Mouse (Mus musculus): ENCODE results near the gene Gne.
"Not testable (repeated sequence)": the region's sequence is repeated elsewhere in the genome, so short reads cannot be mapped to it uniquely, and the experiment has no call there.

Gene Gne

DNA sequence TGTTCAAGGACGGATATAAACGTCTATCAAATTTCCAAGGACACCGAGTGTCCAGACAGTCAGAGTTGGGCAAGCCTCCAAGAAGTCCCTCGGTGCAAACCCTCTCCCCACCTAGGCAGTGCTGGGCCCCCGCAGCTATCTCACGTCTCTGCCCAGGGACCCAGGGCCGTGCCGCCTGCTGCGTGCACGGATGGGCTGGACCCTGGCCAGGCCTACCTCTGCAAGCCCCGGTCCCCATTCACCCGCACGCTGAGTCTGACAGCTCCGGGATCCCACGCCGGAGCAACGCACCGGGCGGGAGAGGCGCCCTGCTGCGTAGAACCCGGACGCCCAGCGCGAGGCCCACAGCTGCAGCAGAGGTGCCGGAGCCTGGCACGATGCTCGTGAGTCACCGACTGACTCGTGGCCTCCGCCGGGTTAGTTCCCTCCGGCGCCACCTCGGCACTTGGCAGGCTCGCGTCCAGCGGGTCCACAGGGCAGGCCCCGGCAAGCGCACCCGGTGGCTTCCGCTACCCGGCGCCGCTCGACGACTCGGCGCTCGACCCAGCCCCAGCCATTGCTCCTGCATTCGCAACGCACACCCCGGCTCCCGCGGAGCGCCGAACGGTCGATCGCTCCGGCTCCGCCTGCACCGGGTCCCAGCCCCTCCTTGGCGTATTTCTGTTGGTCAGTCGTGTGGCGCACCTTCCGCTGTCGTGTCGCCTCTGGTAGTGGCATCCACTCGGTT lies 11.7 kb downstream of the Gne start:
- peak; percentile 91 for DNase-seq

DNA sequence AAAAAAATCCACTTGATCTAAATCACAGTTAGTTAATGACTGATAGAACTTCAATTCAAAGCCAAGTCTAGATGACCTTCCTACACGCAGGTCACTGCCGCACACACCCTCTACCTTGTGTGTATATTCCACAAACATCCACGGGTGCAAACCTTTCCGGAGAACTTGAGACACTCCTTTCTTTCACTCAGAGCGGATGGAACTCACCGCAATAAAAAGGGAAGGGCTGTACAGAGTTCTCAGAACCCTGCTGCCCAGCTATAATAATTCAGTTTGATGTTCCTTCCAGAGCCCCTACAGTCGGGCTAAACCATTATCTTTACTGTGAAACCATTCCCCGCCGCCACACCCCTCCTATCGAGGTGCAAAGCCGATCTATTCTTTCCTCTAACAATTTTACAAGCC lies 12.2 kb downstream of the Gne start:
- no peak for DNase-seq

DNA sequence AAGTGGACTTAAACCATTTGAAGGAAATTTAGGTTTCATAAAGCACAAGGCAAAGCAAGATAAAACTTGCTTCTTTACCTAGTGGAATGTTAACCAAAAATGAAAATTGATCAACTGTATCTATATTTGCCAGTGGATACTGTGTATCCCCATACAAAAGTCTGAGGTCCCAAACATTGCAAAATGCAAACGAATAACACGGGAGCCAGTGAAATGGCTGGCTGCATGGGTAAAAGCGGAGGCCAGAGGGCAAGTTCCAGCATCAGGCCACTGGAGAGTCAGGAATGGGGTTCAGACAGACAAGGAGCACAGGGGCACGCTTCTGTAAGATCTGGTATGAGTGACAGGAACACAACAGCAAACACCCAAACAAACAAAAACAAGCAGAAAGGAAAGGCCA lies 13.3 kb downstream of the Gne start:
- DNase-seq, result no peak

DNA sequence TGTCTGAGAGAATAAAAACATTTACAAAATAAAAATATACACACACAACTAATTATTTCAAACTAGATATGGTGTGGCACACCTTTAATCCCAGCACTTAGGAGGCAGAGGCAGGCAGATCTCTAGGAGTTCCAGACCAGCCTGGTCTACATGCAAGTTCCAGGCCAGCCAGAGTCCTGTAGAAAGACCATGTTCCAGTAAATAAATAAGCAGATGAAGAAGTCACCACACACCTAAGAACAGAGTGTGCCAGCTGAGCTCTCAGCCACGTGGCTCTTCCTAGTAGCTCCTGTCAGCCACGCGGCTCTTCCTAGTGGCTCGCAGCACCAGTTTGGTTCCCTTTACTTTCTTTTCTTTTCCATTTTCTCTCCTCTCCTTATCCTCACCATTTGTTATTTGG lies 14.6 kb downstream of the Gne start:
- DNase-seq, result no peak

DNA sequence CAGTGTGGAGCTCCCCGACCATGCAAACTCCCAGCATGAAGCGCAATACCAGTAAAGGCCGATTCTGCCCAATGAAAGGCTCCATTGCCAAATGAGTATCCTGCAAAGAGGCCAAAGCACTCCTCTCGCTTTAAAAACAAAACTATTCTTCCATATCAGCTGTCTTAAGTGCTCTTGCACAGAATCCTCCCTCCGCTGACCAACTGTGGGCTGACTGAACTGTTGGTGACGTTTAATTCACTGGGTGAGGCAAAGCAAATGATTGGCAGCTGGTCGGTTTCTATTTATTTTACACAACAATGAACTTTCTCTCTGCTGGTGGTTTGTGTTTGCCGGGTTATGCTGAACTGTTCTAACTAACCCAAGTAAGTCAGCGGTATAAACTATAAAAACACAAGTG lies 15.2 kb downstream of the Gne start:
- no peak for DNase-seq

DNA sequence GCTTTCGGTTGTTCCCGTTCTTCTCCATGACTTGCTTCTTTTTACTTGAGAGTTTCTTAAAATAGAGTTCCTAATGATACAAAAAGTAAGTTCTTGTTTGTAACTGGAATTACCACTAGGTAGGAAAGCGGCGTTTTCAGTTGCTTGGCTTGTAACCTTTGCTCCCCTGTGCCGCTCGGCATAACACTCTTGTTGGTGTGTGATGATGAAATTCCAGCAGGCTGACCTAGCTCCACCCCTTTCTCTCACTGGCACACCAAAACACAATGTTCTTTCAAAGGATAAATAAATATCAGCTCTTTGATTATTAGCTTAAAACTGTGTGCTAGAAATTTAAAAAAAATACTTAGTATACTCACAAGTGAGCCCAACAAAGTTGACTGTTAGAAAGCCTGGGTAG lies 17.1 kb downstream of the Gne start:
- no peak for DNase-seq

DNA sequence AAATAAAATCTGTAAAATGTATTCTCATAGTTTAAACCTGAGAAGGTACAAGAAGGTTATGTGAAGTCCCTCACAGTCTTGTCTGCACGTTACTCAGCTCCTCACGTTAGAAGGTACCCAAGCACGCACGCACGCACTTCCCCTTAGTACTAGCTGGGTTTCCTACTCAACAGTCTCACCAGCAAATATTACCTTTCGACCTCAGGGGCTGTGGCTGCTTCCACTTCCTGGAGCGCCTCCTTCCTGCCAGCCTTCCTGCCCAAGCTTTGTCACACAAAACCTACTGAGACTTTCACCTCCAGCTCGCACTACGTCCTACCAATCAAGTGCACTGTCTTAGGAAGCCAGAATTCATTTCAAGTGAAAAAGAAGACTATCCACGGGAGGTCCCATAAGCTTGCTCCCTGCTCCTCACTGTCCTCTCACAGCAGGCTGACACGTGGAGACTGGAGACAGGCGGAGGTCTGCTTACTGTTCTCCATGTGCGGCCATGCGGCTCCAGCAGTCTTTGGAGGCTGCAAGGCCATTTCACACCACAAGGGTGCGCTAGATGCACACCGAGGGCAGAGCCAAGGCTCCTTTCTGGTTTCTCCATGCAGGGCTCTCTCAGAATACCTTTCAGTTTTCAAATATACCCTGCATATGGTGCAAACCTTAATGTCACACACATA lies 18.5 kb downstream of the Gne start:
- DNase-seq, result peak; percentile 70

DNA sequence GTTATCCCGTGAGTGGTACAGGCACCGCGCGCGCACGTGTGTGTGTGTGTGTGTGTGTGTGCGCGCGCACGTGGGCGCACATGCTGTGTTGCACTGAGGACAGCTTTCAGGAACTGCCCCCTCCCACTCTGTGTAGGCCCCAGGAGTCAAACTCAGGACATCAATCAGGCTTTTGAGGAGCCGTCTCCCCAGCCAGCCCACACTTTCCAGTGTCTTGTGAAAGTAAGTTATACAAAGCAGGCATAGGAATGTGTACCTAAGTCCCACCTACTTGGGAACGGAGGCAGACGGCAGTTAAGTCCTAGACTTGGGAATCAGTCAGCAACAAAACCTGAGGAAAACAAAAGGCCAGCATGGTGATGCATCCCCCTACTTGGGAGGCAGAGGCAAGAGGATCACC lies 21.2 kb downstream of the Gne start:
- no peak for DNase-seq

DNA sequence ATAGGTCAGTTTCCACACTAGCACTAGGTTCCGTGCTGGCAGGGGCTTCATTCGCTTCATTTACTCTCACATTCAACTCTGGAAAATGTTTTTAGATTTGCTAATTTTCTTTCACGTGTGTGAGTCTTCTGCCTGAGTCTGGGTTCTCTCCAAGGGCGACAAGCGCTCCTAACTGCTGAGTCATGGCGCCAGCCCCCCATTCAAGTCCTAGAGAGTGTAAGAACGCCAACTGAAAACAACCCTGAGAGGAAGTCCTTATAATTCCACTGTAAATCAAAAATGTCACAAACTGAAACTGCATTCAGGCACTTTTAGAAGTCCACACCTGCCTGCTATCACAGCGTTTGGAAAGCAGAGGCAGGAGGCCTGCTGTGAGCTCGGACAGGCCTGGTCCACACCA lies 21.9 kb downstream of the Gne start:
- no peak for DNase-seq

DNA sequence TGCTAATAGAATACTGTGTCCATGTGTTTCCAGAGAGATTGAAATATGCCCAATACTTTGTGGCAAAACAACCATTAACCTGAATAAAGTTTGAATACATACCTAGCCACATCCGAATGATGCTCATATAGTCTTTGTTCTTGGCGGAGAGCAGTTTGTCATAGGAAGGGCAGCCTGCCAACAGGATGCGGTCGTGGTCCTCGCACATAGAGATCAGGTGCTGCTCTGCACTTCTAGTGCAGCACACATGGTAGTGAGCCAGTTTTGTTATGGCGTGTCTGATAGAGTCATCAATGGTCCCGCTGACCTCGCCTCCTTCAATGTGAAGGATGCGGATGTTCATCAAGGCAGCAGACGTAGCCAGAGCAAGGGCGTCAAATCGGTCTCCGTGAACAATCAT lies 24.3 kb downstream of the Gne start:
- no peak for DNase-seq

DNA sequence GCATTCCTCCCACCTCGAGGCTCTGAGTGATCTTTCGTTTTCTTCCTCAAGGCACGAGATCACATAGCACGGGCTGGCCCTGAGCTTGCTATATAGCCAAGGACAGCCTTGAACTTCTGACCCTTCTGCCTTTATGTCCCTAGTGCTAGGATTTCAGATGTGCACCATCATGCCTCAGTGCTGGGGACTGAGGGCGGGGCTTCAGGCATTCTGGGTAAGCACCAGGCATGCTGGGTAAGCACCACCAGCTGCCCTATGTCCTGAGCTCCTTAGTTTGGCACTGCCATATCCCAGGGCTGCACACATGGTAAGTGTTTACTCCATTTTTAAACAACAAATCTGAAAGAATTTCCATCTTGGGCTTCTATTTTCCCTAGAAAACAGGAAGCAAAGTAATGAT lies 34.2 kb downstream of the Gne start:
- no peak for DNase-seq

DNA sequence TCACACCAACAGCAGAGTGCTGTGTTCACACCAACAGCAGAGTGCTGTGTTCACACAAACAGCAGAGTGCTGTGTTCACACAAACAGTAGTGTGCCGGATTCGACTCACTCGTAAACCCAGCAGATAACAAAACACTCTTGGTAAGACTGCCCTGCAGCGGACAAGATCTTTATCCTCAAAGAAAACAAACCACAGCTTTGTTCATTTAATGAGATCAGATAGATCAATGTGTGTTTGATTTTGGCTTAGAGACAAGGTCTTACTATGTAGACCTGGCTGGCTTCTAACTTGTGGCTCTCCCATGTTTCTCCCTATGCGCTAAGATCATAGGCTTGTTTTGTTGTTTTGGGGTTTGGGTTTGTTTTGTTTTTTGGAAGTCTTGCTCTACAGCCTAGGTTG lies 37.9 kb downstream of the Gne start:
- DNase-seq, result no peak

DNA sequence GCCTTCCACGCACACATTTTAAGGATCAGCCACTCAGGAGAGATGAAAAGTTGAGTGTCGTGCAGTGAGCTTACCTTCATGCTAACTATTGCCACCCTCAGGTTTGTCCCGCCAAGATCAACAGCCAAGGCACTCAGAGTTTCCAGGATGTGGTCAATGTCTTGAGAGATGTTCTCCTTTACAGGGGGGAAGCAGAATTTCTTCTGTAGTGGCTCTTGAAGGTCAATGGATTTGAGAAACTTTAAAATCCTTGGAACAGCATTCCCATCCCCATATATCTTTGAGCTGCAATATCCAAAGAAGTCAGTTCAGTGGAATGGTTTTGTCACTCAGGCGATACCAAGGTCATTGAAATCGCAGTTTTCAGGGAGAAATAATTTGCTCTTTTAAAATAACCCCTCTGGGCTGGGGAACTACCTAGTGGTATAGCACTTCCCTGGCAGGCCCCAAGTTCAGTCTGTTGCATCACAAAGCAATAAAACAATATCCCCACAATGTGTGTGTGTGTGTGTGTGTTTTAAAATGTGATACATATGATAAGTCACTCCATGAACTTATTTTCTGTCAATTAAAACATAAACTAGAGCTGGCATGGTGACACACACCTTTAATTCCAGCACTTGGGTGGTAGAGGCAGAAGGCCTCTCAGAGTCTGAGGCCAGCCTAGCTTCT lies 39.2 kb downstream of the Gne start:
- no peak for DNase-seq

DNA sequence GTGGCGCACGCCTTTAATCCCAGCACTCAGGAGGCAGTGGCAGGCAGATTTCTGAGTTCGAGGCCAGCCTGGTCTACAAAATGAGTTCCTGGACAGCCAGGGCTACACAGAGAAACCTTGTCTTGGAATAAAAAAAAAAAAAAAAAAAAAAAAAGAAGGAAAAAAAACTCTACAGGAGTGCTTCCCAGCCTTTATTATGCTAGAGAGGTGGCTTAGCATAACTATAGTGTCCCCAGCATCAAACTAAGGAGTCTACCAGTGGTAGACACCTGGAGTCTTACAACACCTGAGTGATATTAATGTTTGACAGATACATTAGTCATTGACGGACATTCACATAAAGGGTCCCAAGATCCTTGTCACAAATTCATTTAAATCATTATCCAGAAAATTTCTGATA lies 40.8 kb downstream of the Gne start:
- DNase-seq, result not testable (repeated sequence)

DNA sequence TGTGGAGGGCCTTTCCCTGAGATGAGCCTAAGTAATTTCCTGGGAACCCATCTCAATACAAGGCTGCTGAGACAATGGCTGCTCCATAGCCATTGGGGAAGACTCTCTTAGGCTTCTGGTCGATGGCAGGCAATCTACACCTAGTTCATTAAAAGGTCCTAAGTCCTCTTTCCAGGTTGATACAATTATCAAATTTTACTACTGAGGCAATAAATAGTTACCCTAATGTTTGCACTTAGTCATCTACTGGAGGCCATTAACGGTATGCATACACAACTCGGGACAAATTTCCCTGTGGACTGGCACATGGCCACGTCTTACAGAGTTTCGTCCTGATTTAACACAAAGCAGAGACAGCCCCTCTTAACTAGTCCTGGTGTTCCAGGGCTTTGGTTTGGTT lies 41.5 kb downstream of the Gne start:
- no peak for DNase-seq

DNA sequence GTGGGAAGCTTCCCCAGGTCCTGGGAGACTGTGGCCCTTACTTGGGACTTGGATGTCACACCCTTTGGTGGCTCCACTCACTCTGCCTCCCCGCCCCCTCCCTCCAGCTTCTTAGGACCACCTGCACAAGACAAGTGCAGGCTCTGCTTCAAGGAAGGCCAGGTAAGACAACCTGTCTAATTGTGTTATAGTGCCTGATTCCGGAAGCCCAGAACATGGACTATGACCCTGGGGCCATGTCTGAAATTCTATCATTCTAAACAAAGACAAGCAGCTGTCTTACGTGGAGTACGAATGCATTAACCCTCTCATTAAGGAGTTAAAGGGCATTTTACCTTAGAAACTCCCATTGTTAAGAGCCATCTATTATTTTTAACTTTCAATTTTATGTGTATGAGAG lies 43.2 kb downstream of the Gne start:
- no peak for DNase-seq

DNA sequence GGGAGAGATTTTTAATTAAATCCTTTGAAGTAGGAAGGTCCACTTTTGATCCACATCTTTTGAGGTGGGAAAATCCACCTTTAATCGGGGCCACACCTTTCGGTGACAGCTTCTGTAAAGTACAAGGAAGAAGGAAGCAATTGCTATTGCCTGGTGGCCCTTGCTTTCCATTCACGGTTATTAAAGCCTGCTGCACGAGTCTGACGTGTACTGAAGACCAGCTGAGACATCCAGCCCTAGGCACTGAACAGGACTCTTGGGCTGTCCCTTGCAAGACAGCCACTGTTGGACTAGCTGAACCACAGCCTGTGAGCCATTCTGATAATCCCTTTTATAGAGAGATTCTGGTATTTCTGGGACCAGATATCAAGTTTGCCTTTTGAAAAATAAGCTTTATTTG lies 47.5 kb downstream of the Gne start:
- DNase-seq, result no peak

DNA sequence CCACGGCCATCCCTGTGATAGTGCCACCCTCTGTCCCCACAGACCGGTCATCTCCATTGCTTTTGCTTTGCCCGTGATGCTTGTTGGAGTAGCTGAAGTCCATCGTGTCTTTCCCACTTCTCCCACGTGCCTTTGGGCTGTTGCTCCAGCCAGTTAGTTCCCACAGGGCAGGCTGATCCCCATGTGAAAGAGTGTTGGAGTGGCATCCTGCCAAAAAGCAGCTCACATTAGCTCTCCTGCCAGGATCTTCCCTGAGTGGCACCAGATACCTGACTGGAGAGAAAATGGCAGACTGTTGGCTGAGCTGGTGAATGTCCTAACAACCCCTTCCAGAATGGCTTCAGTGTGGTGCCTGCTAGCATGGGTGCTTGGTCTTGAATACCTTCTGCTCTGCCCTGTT lies 52.5 kb downstream of the Gne start:
- peak; percentile 58 for DNase-seq

DNA sequence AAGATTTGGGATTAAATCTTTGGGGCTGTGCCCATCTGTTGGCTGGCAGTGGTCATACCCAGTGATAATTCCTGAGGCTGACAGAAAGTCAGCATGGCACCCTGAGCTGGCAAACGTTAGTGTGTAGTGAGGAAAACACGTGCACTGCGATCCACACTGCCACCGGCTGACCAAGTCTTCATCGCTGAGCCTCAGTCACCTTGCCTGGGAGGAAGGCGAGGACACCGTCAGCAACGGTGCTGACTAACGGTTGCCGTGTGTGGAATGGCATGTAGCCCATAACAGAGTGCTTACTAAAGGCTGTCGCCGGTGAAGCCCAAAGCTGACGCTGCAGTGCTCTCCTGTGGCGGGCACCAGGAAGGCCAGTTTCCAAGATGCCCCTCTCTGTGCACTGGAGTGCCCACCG lies 54.3 kb downstream of the Gne start:
- DNase-seq, result peak; percentile 65

DNA sequence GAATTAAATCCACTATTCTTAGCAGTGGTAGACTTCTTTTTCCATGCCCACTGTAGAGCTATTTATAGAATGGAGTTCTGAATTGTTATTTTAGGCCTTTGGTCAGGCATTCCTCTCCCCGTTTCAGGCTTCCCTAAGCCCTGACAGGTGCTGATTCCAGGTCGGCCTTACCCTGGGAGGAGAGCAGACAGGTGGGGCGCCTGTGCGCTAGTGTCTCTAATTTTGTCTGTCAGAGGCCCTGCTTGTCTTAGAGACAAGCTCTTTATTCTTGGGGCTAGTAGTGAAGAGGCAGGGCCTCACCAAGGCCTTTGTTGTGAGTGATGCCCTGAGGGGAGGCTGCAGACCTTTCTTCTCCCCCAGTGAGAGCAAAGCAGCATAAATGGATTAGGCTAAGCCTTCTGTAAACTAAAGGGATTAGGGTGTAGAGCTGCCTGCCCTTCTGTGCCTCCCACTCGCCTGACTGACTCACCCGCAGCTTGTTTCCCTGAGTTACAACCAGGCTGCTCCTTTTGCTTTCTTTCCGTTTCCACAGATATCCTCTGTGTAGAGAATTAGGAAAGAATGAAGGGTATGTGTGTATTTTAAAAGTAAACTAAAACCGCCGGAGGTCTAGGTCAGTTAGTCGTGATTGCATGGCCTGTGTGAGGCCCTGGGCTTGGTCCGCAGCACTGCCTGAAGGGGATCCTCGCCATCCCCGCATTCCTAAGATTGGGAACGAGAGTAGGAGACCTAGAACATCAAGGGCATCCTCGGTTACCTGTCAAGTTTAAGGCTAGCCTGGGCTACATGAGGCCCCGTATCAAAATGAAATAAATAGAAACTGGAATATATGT lies 55.5 kb downstream of the Gne start:
- DNase-seq, result no peak

DNA sequence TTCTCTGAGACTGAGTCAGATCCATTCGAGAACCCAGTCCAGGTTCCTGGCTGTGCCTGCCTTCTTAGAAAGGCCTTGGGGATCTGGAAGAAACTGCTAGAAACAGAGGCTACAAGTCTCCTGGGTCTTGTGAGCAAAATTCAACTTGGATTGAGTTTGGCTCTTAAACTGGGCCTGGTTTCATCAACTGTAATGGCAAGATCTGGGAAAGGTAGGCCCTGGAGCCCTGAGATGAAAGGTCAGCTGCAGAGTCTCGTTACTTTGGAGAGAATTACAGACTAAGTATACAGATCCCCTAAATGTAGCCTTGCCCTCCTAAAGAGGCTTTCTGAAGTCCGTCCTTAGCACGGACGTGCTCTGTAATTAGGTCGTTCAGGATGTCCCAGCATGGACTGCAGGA lies 58.4 kb downstream of the Gne start:
- DNase-seq, result no peak

DNA sequence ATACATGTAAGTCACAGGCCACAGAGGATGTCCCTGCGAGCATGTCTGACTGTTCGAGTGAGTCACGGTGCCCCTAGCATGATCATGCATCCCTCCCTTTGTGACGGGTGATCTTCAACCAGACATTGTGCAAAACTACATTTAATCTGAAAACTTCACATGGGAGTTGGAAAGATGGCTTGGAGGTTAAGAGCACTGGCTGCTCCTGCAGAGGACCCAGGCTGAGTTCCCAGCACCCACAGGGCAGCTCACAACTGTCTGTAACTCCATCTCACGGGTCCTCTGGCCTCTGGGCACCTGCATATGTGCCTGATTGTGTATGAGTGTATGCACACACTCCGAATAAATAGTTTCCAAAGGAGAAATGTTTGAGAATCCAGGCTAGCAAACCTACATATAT lies 59.7 kb downstream of the Gne start:
- no peak for DNase-seq

DNA sequence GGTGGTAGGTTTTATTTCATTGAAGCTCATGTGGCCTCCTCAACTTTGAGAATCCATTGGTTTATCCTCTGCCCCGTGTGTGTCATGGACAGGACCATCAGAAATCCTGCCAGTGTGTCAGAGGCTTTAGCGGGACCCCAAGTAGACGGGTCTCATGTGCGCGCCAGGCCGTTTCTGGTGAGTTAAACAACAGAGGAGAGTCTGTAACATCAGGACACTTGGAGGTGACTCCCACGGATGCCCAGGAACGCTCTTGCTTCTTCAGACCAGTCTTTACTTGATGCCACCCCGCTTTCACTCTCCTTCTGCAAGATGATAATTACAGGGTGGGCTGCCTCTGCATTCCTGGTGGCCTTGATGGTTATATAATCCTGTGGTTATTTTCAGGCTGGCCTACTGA lies 60.3 kb downstream of the Gne start:
- no peak for DNase-seq

DNA sequence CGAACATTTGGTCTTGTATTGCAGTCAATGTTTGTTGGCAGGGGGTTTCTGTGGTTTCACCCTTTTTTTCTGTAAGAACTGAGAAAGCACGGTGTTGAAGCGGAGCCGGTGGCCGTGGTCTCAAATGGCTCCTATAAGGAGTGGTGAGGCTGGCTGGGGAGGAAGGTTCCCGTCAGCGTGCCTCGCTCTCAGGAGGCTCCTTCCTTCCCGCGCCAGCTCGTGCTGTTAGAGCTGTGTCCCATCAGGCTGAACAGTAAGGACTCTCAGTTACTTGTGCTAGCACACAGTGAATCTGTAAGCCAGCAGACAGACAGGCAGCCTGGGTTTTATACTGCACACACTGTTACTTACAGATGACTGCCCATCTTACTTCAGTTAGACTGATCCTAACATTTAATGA lies 61.2 kb downstream of the Gne start:
- DNase-seq, result no peak
